Mouse (Mus musculus): ENCODE measurements around the gene Dcdc2b. TPM values are rescaled to one million over a fixed set of nuclear protein-coding genes. Genes with fewer than 3 reads are reported as not detected.
A peak's percentile ranks its signal among the peaks of the same experiment; 100 is the strongest.

Dcdc2b gene
- polyA plus RNA-seq, 1 experiment from 2014 or later: 2.8 TPM

DNA sequence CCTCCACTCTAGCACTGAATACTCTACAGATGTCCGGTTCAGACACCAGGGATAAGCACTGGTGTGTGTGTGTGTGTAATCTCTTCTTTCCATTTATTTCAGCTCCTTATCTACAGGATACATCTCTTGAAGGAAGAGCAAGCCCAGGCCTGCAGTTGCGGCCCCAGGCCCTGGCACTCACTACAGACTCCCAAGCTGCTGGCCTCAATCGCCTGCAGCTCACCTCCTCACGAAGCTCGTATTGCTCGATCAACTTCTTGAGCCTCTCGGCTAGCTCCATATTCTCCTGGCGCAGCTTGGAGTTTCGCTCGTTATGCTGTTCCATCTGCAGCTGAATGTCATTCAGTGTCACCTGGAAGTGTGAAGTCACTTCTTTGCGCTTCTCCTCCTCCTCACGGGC is 17.8 kb upstream of the Dcdc2b start:
- Histone ChIP-seq H3K36me3 (peaks cover 100% of the 10 kb centered on the region), H3K9ac (replicated peaks) (no peak overlapping the region), H3K27ac (replicated peaks) (no peak overlapping the region), H3K27me3 (no peaks in the 10 kb centered on the region), H3K4me3 (no peak overlapping the region), H3K4me2 (replicated peaks) (no peak overlapping the region), H3K9me3 (no peaks in the 10 kb centered on the region), H3K4me1 (peaks cover 5% of the 10 kb centered on the region; the same call in 1 of the 2 replicates)
- 92% methylated on average over 12 of the region's 12 CpGs for WGBS
- ATAC-seq (ENCODE audit: low FRiP score, low read depth): no peak

DNA sequence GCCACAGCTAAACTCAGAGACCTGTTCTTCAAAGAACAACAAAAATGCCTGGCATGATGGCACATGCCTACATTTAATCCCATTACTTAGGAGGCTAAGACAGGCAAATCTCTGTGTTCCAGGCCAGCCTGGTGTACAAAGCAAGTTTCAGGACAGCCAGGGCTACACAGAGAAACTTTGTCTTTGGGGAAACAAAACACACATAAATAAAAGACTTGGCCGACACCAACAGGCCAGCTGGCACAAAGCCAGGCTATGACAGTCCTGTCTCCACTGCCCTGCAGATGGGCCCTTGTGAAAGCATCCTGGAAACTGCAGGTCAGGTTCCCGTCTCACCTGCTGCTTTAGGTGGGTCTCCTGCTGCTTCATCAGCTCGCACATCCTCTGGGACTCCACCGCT is 16.9 kb upstream of the Dcdc2b start:
- Histone ChIP-seq H3K36me3 (peaks cover 100% of the 10 kb centered on the region), H3K9me3 (no peaks in the 10 kb centered on the region), H3K9ac (replicated peaks) (no peak overlapping the region), H3K4me2 (replicated peaks) (no peak overlapping the region), H3K4me1 (peaks cover 5% of the 10 kb centered on the region; the same call in 1 of the 2 replicates), H3K27me3 (no peaks in the 10 kb centered on the region), H3K4me3 (no peak overlapping the region), H3K27ac (replicated peaks) (no peak overlapping the region)
- WGBS: 84% methylated on average over 4 of the region's 4 CpGs
- ATAC-seq (ENCODE audit: low FRiP score, low read depth): no peak

DNA sequence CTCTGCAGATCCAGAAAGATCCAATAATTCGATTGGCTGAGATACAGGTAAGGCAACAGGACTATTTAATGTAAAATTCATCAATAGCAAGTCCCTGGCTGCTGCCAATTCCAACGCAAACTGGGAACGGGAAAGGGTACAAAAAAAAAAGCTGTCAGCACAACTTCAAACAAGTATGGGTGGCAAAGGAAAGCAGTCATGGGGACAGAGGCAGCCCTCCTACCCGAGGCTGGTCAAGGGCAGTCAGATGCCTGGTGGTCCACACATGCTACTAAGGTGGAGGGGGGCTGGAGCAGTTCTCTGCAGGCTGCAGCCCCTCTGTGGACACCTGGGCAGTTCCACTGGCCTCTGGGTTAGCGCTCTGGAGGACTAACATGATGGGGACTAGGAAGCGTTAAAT is 12.0 kb upstream of the Dcdc2b start:
- Histone ChIP-seq H3K4me3 (no peak overlapping the region), H3K27ac (replicated peaks) (no peak overlapping the region), H3K9ac (replicated peaks) (no peak overlapping the region), H3K4me2 (replicated peaks) (no peak overlapping the region), H3K27me3 (no peaks in the 10 kb centered on the region), H3K9me3 (no peaks in the 10 kb centered on the region), H3K4me1 (peaks cover 32% of the 10 kb centered on the region), H3K36me3 (peaks cover 52% of the 10 kb centered on the region)
- no peak for ATAC-seq (ENCODE audit: low FRiP score, low read depth)
- 82% methylated on average over 6 of the region's 6 CpGs for WGBS

DNA sequence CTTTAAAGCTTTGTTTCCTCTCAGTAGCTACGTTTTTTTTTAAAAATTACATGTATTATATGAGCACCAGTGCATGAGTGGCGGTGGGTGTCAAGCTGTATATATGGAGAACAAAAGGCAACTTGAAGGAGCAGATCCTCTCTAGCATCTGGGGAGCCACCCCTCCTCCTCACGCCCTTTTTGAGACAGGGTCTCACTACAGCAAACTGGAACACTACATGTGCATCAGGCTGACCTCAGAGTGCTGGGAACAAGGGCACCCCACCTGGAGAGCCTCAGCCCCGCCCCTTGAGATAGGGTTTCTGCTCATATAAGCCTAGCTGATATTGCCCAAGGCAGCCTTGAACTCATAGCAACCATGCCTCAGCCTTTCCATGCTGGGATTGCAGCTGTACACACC is 11.4 kb upstream of the Dcdc2b start:
- H3K9me3 ChIP-seq: no peaks in the 10 kb centered on the region
- ATAC-seq (ENCODE audit: low FRiP score, low read depth): no peak
- H3K9ac ChIP-seq (replicated peaks): no peak overlapping the region
- H3K27ac ChIP-seq (replicated peaks): peak overlapping the region; percentile 88
- WGBS: 34% methylated on average over 4 of the region's 4 CpGs
- H3K4me3 ChIP-seq: no peak overlapping the region
- no peaks in the 10 kb centered on the region for H3K27me3 ChIP-seq
- H3K4me2 ChIP-seq (replicated peaks): peak overlapping the region; percentile 84; the same call in 1 of the 2 replicates
- peaks cover 51% of the 10 kb centered on the region for H3K36me3 ChIP-seq
- peaks cover 30% of the 10 kb centered on the region for H3K4me1 ChIP-seq

DNA sequence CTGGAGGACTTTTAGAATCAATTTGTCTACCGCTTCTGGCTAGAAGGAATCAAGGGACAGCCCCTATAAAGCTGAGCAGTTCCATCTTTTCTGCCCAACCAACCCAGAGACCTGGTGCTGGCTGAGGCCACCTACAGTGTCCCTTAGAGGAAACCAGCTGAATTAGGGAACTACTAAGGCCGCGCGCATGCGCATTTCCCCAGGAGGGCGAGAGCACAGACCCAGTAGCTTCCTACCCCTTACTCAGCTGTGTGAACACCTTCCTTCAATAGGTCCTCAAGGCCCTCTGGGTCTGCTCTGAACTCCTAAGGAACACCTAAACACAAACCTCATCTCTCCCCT is 10.9 kb upstream of the Dcdc2b start:
- peaks cover 46% of the 10 kb centered on the region for H3K36me3 ChIP-seq
- 0 out of 2 replicates have a peak, but pooled peaks have one; percentile 8 for ATAC-seq (ENCODE audit: low FRiP score, low read depth)
- WGBS: under 1% methylated on average over 6 of the region's 6 CpGs

DNA sequence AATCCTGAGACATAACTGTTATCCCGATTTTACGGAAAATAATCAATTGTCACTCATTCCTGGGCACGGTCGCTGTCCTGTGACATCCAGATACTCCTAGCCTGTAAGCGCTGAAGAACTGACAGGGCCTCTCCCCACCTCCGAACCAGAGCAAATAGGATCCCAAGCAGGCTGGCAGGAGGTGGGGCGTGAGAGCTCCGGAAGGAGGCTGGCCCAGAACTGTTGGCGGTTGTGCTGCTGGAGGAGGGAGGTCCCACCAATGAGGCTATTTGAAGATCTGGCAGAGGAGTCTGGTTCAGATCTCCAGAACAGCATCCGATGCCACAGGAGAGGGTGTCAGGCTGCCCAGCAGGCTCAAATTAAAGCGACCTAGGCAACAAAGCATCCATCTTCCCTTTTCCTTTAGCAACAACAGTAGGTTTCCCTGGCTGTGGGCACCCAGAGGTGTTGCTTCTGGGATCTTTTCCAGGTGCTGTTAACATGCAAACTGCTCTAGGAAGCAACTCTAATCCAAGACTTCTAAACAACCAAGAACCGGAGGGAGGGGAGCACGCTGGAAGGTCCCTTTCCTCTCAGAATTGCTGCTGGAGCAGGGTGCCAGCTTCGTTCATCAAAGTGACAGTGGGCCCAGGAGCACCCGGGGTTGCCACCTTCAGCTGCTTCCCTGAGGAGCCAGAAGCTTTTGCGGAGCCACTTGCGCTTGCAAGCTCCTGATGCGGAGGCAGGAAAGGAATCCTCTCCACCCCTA is 10.4 kb upstream of the Dcdc2b start:
- Histone ChIP-seq H3K27ac (replicated peaks) (peak overlapping the region; percentile 88), H3K36me3 (peaks cover 40% of the 10 kb centered on the region), H3K27me3 (no peaks in the 10 kb centered on the region), H3K9ac (replicated peaks) (peak overlapping the region; percentile 72), H3K4me1 (peaks cover 30% of the 10 kb centered on the region), H3K4me3 (peak overlapping the region; percentile 59), H3K4me2 (replicated peaks) (peak overlapping the region; percentile 84), H3K9me3 (no peaks in the 10 kb centered on the region)
- under 1% methylated on average over 18 of the region's 18 CpGs for WGBS
- ATAC-seq (ENCODE audit: low FRiP score, low read depth): peak; percentile 87

More for the DNA sequence above, 10.9 kb upstream of the Dcdc2b start:
- Histone ChIP-seq H3K4me2 (replicated peaks) (peak overlapping the region; percentile 84), H3K4me1 (peaks cover 30% of the 10 kb centered on the region), H3K27ac (replicated peaks) (peak overlapping the region; percentile 88), H3K4me3 (peak overlapping the region; percentile 59), H3K9me3 (no peaks in the 10 kb centered on the region), H3K27me3 (no peaks in the 10 kb centered on the region), H3K9ac (replicated peaks) (peak overlapping the region; percentile 72; the same call in 1 of the 2 replicates)

DNA sequence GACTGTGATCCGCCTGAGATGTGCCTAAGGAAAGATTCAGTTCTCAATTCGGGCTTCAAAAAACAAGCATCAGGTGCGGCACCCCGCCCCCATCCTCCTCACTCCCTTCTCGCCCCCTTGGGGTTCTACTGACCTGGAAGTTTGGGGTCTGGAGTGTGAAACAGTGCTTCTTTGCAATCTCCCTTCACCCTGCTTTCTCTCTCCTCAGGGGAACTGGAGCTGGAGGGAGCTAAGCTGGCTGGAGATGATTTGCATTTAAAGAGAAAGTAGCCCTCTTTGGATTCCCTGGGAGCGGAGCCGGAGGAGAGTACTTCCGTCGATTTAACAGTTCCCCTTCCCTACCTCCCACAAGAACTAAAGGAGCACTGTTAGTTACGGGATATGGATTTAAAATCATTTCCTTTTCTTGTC is 9.6 kb upstream of the Dcdc2b start, which contains the start of gene Ccdc28b:
Gene Ccdc28b (minus strand): TSS at position 267 of the 411 bp plus-strand sequence.
- Histone ChIP-seq H3K9me3 (no peaks in the 10 kb centered on the region), H3K9ac (replicated peaks) (peak within 1 kb of the TSS; percentile 72), H3K27ac (replicated peaks) (peak within 1 kb of the TSS; percentile 88), H3K4me3 (peak within 1 kb of the TSS; percentile 59), H3K27me3 (no peaks in the 10 kb centered on the region), H3K36me3 (peaks cover 33% of the 10 kb centered on the region), H3K4me2 (replicated peaks) (peak within 1 kb of the TSS; percentile 84), H3K4me1 (peaks cover 33% of the 10 kb centered on the region)
- 0% methylated on average over 10 of the region's 10 CpGs for WGBS
- peak; percentile 47 for ATAC-seq (ENCODE audit: low FRiP score, low read depth)

DNA sequence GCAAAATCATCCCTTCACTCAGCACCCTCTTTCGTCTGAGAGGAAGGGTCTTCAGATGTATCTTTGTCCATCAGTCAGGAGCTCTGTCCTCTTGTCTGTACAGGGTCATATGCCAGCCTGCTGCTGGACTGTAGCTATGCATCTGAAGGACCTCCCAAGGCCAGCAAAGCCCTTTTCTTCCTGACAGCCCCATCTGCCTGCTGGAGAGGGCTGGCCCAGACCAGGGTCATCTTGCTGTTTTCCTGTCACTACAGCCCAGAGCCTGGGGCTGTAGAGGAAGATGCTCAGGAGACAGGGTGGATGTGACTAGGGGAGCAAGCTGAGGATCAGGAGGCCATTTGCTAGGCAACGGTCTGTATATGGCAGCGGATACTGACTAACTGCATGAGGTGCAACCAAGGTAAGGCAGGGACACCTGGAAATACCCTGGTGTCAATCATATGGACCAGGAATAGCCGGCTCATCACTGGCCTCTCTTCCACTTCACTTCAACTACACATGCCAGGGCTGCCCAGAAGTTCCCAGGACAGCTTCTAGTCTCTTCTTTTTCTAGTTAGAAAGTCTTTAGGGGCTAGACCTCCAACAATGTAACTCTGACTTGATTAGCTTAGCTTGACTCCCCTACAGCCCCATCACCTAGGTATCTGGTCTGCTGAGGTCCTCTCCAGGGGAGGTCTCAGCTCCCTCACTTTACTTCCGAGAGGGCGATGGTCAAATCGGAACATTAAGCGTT is 8.9 kb upstream of the Dcdc2b start:
- Histone ChIP-seq H3K36me3 (peaks cover 25% of the 10 kb centered on the region), H3K9me3 (no peaks in the 10 kb centered on the region), H3K27me3 (no peaks in the 10 kb centered on the region), H3K9ac (replicated peaks) (peak overlapping the region; percentile 72), H3K27ac (replicated peaks) (peak overlapping the region; percentile 88), H3K4me3 (peak overlapping the region; percentile 59), H3K4me2 (replicated peaks) (peak overlapping the region; percentile 84), H3K4me1 (peaks cover 40% of the 10 kb centered on the region)
- ATAC-seq (ENCODE audit: low FRiP score, low read depth): no peak
- WGBS: 17% methylated on average over 8 of the region's 8 CpGs

DNA sequence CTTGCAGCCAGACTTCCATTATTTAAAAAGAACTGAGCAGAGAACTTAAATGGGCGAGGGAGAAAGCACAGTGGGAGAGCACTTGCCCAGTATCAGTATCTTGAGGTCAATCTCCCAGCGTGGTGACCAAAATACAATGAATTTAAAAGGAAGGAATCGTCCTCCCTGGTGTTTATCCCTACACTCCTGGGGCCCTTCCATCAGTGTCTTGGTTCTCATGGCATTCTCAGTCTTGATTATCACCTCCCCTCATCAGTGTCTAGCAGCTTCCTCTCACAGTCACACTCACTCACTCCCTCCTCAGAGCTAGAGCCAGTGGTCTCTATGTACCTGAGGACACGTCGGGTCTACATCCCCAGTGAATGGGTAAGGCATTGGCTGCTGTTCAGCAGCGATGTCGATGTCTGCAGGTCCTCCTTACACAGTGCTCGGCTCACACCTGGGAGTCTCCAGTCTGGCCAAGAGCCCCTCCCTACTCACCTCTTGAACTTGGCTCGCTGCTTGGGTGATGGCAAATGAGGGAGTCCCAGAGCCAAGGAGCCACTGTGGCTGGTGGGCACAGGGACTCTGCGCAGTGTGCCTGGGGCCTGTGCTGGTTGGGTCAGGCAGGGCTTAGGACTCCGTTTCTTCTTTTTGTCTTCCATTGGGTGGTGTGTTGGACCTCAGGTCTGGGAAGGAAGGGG is 8.2 kb upstream of the Dcdc2b start:
- peak overlapping the region; percentile 72 for H3K9ac ChIP-seq (replicated peaks)
- peak overlapping the region; percentile 88; the same call in 1 of the 2 replicates for H3K27ac ChIP-seq (replicated peaks)

DNA sequence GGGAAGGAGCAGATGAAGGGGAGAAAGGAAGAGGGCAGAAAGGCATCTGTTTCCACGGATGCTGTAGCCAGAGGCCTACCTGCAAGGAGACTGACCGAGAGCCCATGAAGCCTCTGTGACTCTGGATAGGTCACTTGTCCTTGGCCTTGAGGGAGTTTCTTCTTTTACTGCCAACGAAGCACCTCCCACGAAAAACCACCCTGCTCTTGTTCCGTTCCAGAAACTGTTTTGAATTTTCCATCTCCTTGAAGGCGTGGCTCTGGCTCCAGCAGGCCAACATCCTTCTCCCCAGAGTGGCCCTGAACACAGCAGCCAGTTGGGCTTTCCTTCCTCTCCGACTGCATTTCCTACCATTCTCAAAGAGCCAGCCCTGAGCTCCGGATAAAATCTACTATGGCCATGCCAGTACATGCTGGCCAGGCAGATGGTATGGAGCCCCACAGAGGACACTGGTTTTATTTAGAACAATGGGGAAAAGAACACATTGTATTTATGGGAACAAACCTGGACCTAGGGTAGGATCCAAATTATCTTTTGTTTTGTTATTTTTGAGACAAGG is 7.3 kb upstream of the Dcdc2b start:
- no peak for ATAC-seq (ENCODE audit: low FRiP score, low read depth)
- no peak overlapping the region for H3K27ac ChIP-seq (replicated peaks)
- H3K36me3 ChIP-seq: peaks cover 16% of the 10 kb centered on the region; the same call in 1 of the 2 replicates
- H3K9ac ChIP-seq (replicated peaks): no peak overlapping the region
- H3K4me2 ChIP-seq (replicated peaks): 0 out of 2 replicates have a peak overlapping the region, but pooled peaks have one; percentile 1
- no peaks in the 10 kb centered on the region for H3K27me3 ChIP-seq
- 89% methylated on average over 8 of the region's 8 CpGs for WGBS
- H3K4me3 ChIP-seq: no peak overlapping the region
- no peaks in the 10 kb centered on the region for H3K9me3 ChIP-seq
- H3K4me1 ChIP-seq: peaks cover 43% of the 10 kb centered on the region

More for the DNA sequence above, 8.2 kb upstream of the Dcdc2b start:
- peaks cover 18% of the 10 kb centered on the region for H3K36me3 ChIP-seq
- H3K4me3 ChIP-seq: peak overlapping the region; percentile 59; the same call in 1 of the 2 replicates
- H3K4me1 ChIP-seq: peaks cover 43% of the 10 kb centered on the region
- H3K4me2 ChIP-seq (replicated peaks): peak overlapping the region; percentile 84
- no peaks in the 10 kb centered on the region for H3K9me3 ChIP-seq
- ATAC-seq (ENCODE audit: low FRiP score, low read depth): no peak
- H3K27me3 ChIP-seq: no peaks in the 10 kb centered on the region
- WGBS: 78% methylated on average over 11 of the region's 11 CpGs

DNA sequence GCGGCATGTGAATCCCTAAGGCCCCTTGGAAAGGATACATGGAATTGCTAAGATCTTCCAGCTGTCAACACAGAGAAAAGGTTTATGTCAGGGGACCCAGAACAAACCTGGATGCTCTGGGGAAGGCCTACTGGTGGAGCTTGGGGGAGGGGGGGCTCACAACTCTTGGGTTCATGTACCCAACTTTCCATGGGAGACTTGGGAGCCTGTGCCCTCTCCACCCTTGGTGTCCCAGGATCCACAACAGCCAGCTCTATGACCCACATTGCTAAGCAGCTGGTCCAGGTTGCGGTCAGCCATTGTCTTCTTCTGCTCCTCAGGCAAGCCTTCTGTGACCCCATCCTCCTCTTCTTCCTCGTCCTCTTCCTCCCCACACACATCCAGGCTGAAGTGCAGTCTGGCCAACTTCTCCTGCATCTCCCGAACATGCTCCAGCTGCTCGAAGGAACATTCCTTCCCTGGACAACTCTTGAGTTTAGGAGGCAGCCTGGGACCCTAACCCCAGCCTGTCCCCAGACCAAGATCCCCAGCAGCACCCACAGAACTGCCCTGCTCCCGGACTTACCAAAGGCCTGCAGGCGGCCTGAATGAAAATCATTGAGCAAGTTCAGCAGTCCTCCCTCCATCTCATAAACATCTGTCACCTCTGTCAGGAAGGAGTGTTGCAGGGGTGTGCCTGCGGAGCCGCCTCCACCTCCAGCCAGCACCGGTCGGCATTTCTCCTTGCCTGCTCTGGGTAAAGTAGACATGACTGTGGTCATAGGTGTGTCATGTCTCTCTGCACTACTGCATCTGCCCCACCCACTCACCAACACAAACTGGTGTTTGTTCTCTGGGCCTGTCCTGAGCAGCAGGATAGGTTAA is 6.6 kb upstream of the Dcdc2b start:
- Histone ChIP-seq H3K27ac (replicated peaks) (no peak overlapping the region), H3K4me2 (replicated peaks) (no peak overlapping the region), H3K4me1 (peaks cover 42% of the 10 kb centered on the region), H3K9me3 (no peaks in the 10 kb centered on the region), H3K4me3 (no peak overlapping the region), H3K27me3 (no peaks in the 10 kb centered on the region), H3K36me3 (peaks cover 19% of the 10 kb centered on the region), H3K9ac (replicated peaks) (no peak overlapping the region)
- no peak for ATAC-seq (ENCODE audit: low FRiP score, low read depth)
- 90% methylated on average over 11 of the region's 11 CpGs for WGBS

All from midbrain, embryonic 12.5 days (tissue).